Mouse (Mus musculus): Measurements from ENCODE around the gene Panx2. TPM values are rescaled to one million over a fixed set of nuclear protein-coding genes. Genes with fewer than 3 reads are reported as not detected.

Panx2 gene
- polyA plus RNA-seq, 1 experiment from 2014 or later, result 8.5 TPM

DNA sequence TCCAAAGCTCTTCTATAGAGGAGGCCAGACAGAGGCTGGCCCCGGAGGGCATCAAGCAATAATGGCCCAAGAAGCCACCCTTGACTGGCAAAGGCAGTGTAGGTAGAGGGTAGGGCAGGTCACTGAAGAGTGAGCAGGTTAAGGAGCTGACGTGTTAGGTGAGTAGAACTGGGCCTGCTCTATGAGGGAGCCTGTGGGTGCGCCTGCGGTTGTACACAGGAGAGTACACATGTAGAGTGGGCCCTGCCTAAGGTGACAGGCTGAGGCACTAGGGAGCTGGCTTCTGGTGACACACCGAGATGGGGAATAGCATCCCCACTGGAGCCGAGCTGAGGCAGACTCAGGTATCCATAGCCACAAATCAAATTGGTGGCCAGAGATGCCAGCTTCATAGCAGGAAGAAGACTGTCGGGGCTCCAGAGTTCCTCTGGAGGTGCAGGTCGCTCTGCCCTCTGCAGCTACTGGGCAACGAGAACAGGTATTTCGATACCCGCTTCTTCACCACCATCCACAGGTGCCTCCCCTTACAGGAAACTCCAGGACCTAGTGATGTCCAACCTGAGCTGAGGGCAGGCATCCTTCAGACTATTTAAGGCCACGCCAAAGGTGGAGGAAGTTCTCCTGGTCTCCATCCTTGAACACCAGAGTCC, 1.4 kb downstream of the Panx2 start:
- Histone ChIP-seq H3K27me3 (ENCODE audit: control insufficient read depth, insufficient read depth, low read length) (peaks cover 2% of the 10 kb centered on the region), H3K4me2 (replicated peaks) (peak overlapping the region; percentile 82), H3K9me3 (ENCODE audit: control insufficient read depth, low read length) (no peaks in the 10 kb centered on the region), H3K9ac (peak overlapping the region; percentile 83), H3K27ac (no peak overlapping the region), H3K4me3 (replicated peaks; ENCODE audit: low read length) (peak overlapping the region; percentile 79), H3K4me1 (replicated peaks; ENCODE audit: control insufficient read depth, insufficient read depth, low read length) (peaks cover 20% of the 10 kb centered on the region), H3K36me3 (replicated peaks; ENCODE audit: control insufficient read depth, insufficient read depth) (no peaks in the 10 kb centered on the region)
- WGBS, result 91% methylated on average over 12 of the region's 12 CpGs
- no peak for ATAC-seq (ENCODE audit: low FRiP score)
- DNase-seq (ENCODE audit: low spot score), result no peak

DNA sequence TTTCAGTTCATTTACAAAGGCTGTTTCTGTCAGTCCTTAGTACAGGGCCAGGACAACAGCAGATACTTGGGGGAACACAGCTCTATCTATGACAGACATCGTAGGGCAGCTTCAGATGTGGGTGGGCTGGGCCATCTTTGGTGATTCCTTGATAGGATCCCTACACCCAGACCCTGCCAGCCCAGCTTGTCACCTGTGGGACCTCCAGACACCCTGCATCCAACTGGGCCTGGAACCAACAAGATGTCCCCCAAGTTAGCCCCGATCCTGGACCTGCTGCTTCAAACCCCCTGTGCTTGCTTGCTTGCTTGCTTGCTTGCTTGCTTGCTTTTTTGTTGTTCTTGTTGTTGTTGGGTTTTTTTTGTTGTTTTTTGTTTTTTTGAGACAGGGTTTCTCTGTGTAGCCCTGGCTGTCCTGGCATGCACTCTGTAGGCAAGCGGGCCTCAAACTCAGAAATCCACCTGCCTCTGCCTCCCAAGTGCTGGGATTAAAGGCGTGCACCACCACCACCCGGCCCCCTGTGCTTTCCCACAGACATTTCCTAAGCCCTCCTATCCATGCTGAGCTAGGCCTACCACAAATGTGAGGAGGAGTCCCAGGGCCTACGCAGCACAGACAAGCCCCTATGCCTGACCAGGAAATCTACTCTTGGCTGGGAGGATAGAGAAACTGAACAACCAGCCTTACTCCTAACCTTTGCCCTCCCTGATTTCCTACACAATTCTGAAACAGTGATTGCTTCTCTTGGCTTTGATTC, 2.4 kb downstream of the Panx2 start:
- DNase-seq (ENCODE audit: low spot score) (no peak), ATAC-seq (ENCODE audit: low FRiP score) (no peak)
- peaks cover 12% of the 10 kb centered on the region for H3K27me3 ChIP-seq (ENCODE audit: control insufficient read depth, insufficient read depth, low read length)
- 90% methylated on average over 6 of the region's 6 CpGs for WGBS
- H3K36me3 ChIP-seq (replicated peaks; ENCODE audit: control insufficient read depth, insufficient read depth), result no peaks in the 10 kb centered on the region
- no peak overlapping the region for H3K4me2 ChIP-seq (replicated peaks)
- H3K9me3 ChIP-seq (ENCODE audit: control insufficient read depth, low read length), result no peaks in the 10 kb centered on the region
- no peak overlapping the region for H3K27ac ChIP-seq
- H3K4me1 ChIP-seq (replicated peaks; ENCODE audit: control insufficient read depth, insufficient read depth, low read length), result peaks cover 20% of the 10 kb centered on the region
- no peak overlapping the region for H3K9ac ChIP-seq
- H3K4me3 ChIP-seq (replicated peaks; ENCODE audit: low read length), result no peak overlapping the region

DNA sequence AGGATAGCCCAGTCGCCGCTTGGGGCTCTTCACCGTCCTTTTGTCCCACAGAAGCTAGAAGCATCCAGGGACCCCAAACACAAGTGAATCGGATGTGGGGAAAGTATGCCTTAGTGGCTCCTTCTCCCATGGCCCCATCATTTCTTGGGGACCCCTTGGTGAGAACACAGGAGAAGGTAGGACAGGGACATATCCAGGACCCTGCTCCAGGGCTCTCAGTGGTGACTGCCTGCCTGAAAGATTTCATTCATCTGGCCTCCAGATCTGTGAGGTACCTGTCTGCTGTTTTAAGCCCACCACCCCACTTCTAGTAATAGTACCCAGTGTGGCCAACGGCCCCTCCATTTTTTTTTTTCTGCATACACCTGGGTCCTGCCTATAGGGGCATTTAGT, 3.0 kb downstream of the Panx2 start:
- H3K9ac ChIP-seq, result no peak overlapping the region
- ATAC-seq (ENCODE audit: low FRiP score) (no peak), DNase-seq (ENCODE audit: low spot score) (no peak)
- H3K27ac ChIP-seq, result no peak overlapping the region
- H3K4me3 ChIP-seq (replicated peaks; ENCODE audit: low read length), result no peak overlapping the region
- peaks cover 20% of the 10 kb centered on the region for H3K4me1 ChIP-seq (replicated peaks; ENCODE audit: control insufficient read depth, insufficient read depth, low read length)
- peaks cover 18% of the 10 kb centered on the region for H3K27me3 ChIP-seq (ENCODE audit: control insufficient read depth, insufficient read depth, low read length)
- 94% methylated on average over 5 of the region's 5 CpGs for WGBS
- no peaks in the 10 kb centered on the region for H3K36me3 ChIP-seq (replicated peaks; ENCODE audit: control insufficient read depth, insufficient read depth)
- no peaks in the 10 kb centered on the region for H3K9me3 ChIP-seq (ENCODE audit: control insufficient read depth, low read length)
- H3K4me2 ChIP-seq (replicated peaks), result no peak overlapping the region

DNA sequence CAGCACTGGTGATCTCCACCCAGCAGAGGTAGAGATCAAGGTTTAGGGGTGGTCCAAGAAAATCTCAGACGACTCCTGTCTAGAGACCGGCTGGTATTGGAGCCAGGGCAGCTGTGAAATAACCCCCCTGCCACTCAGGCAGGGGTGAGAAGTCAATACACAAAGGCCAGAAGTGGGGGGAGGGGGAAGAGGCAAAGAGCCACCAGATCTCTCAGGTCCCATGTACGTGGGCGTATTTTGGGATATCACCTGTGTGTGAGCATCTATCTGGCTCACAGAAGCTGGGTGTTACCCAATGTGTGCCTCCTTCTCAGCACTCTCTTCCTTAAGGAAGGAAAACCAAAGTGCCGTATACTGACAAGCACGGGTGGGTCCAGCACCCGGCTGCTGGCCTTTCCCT, 3.5 kb downstream of the Panx2 start:
- no peak overlapping the region for H3K4me2 ChIP-seq (replicated peaks)
- H3K9me3 ChIP-seq (ENCODE audit: control insufficient read depth, low read length), result no peaks in the 10 kb centered on the region
- H3K36me3 ChIP-seq (replicated peaks; ENCODE audit: control insufficient read depth, insufficient read depth), result peaks cover 3% of the 10 kb centered on the region; the same call in 1 of the 2 replicates
- peaks cover 20% of the 10 kb centered on the region for H3K4me1 ChIP-seq (replicated peaks; ENCODE audit: control insufficient read depth, insufficient read depth, low read length)
- no peak overlapping the region for H3K9ac ChIP-seq
- DNase-seq (ENCODE audit: low spot score) (no peak), ATAC-seq (ENCODE audit: low FRiP score) (no peak)
- H3K27me3 ChIP-seq (ENCODE audit: control insufficient read depth, insufficient read depth, low read length), result peaks cover 22% of the 10 kb centered on the region
- no peak overlapping the region for H3K4me3 ChIP-seq (replicated peaks; ENCODE audit: low read length)
- 84% methylated on average over 7 of the region's 7 CpGs for WGBS
- H3K27ac ChIP-seq, result no peak overlapping the region

DNA sequence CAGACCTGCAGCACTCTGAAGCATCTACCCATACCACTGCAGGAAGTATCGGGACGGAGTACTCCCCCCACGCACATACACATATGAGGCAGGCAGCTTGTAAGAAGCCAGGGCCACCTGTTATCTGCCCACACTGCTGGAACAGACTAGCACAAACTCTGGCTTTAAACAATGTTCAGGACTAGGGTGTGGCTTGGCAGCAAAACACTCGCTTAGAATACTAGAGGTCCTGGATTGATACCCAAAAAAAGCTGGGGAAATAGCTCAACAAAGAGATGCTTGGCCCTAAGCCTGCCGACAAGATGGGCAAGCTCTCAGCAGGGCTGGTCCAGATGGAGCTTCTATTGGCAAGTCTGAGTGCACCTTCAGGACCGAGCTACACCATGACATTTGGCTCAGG, 4.0 kb downstream of the Panx2 start:
- ATAC-seq (ENCODE audit: low FRiP score) (no peak), DNase-seq (ENCODE audit: low spot score) (no peak)
- 81% methylated on average over 6 of the region's 6 CpGs for WGBS

DNA sequence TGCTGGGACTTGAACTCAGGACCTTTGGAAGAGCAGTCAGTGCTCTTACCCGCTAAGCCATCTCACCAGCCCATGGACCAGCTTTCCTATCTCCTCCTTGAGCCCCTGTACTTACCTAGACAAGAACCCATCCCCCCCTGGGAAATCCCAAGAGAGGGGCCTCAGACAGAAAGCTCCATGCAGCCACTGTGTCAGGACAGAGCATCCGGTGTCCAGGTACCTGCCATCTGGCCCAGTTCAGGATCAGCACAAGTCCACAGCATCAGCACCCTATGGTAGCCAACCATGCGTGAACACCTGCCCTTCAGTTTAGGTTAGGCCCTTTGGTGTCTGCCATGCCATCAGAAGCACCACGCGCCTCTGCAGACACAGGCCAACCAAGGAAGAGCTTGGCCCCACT, 5.4 kb downstream of the Panx2 start:
- Histone ChIP-seq H3K4me3 (replicated peaks; ENCODE audit: low read length) (no peak overlapping the region), H3K4me1 (replicated peaks; ENCODE audit: control insufficient read depth, insufficient read depth, low read length) (peaks cover 14% of the 10 kb centered on the region), H3K27me3 (ENCODE audit: control insufficient read depth, insufficient read depth, low read length) (peaks cover 32% of the 10 kb centered on the region), H3K4me2 (replicated peaks) (no peak overlapping the region), H3K36me3 (replicated peaks; ENCODE audit: control insufficient read depth, insufficient read depth) (peaks cover 20% of the 10 kb centered on the region), H3K27ac (no peak overlapping the region), H3K9ac (no peak overlapping the region), H3K9me3 (ENCODE audit: control insufficient read depth, low read length) (no peaks in the 10 kb centered on the region)
- no peak for DNase-seq (ENCODE audit: low spot score)
- 91% methylated on average over 5 of the region's 5 CpGs for WGBS
- no peak for ATAC-seq (ENCODE audit: low FRiP score)

More for the DNA sequence above, 4.0 kb downstream of the Panx2 start:
- Histone ChIP-seq H3K4me2 (replicated peaks) (no peak overlapping the region), H3K9ac (no peak overlapping the region), H3K36me3 (replicated peaks; ENCODE audit: control insufficient read depth, insufficient read depth) (peaks cover 9% of the 10 kb centered on the region; the same call in 1 of the 2 replicates), H3K4me1 (replicated peaks; ENCODE audit: control insufficient read depth, insufficient read depth, low read length) (peaks cover 20% of the 10 kb centered on the region), H3K9me3 (ENCODE audit: control insufficient read depth, low read length) (no peaks in the 10 kb centered on the region), H3K4me3 (replicated peaks; ENCODE audit: low read length) (no peak overlapping the region), H3K27me3 (ENCODE audit: control insufficient read depth, insufficient read depth, low read length) (peaks cover 27% of the 10 kb centered on the region), H3K27ac (no peak overlapping the region)

DNA sequence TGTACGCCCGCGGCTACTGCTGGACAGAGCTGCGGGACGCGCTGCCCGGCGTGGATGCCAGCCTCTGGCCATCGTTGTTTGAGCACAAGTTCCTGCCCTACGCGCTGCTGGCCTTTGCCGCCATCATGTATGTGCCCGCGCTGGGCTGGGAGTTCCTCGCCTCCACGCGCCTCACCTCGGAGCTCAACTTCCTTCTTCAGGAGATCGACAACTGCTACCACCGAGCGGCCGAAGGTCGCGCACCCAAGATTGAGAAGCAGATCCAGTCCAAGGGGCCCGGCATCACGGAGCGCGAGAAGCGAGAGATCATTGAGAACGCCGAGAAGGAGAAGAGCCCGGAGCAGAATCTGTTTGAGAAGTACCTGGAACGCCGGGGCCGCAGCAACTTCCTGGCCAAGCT, 8.1 kb downstream of the Panx2 start:
- Histone ChIP-seq H3K27me3 (ENCODE audit: control insufficient read depth, insufficient read depth, low read length) (peaks cover 32% of the 10 kb centered on the region), H3K9ac (no peak overlapping the region), H3K9me3 (ENCODE audit: control insufficient read depth, low read length) (no peaks in the 10 kb centered on the region), H3K4me3 (replicated peaks; ENCODE audit: low read length) (no peak overlapping the region; the same call in 1 of the 2 replicates), H3K36me3 (replicated peaks; ENCODE audit: control insufficient read depth, insufficient read depth) (peaks cover 24% of the 10 kb centered on the region), H3K4me2 (replicated peaks) (no peak overlapping the region), H3K27ac (no peak overlapping the region), H3K4me1 (replicated peaks; ENCODE audit: control insufficient read depth, insufficient read depth, low read length) (no peaks in the 10 kb centered on the region)
- ATAC-seq (ENCODE audit: low FRiP score), result no peak
- 42% methylated on average over 35 of the region's 35 CpGs for WGBS
- no peak for DNase-seq (ENCODE audit: low spot score)

DNA sequence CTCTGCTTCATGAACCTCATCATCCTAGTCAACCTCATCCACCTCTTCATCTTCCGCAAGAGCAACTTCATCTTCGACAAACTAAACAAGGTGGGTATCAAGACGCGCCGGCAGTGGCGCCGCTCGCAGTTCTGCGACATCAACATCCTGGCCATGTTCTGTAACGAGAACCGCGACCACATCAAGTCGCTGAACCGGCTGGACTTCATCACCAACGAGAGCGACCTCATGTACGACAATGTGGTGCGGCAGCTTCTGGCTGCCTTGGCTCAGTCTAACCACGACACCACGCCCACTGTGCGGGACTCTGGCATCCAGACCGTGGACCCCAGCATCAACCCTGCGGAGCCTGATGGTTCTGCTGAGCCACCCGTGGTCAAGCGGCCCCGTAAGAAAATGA, 8.7 kb downstream of the Panx2 start:
- Histone ChIP-seq H3K4me2 (replicated peaks) (no peak overlapping the region), H3K4me3 (replicated peaks; ENCODE audit: low read length) (no peak overlapping the region), H3K36me3 (replicated peaks; ENCODE audit: control insufficient read depth, insufficient read depth) (peaks cover 24% of the 10 kb centered on the region), H3K27me3 (ENCODE audit: control insufficient read depth, insufficient read depth, low read length) (peaks cover 32% of the 10 kb centered on the region), H3K4me1 (replicated peaks; ENCODE audit: control insufficient read depth, insufficient read depth, low read length) (no peaks in the 10 kb centered on the region), H3K27ac (no peak overlapping the region), H3K9me3 (ENCODE audit: control insufficient read depth, low read length) (no peaks in the 10 kb centered on the region), H3K9ac (no peak overlapping the region)
- no peak for DNase-seq (ENCODE audit: low spot score)
- ATAC-seq (ENCODE audit: low FRiP score), result no peak
- 35% methylated on average over 26 of the region's 26 CpGs for WGBS

DNA sequence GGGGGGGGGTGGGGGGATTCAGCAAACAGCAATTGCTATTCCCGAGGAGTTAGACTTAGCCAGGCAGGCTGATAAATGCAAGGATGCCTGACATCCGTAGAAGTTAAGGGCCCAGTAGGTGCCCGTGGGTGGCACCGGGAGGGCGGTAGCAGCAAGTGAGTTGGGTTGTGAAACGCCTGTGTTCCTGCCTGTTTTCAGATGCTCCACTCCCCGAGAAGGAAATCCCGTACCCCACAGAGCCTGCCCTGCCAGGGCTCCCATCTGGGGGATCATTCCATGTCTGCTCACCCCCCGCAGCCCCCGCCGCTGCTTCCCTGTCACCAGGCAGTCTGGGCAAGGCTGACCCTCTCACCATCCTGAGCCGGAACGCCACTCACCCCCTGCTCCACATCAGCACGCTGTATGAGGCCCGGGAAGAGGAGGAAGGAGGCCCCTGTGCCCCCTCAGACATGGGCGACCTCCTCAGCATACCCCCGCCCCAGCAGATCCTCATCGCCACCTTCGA, 9.9 kb downstream of the Panx2 start:
- Histone ChIP-seq H3K9ac (no peak overlapping the region), H3K27ac (no peak overlapping the region), H3K9me3 (ENCODE audit: control insufficient read depth, low read length) (no peaks in the 10 kb centered on the region), H3K4me3 (replicated peaks; ENCODE audit: low read length) (no peak overlapping the region), H3K27me3 (ENCODE audit: control insufficient read depth, insufficient read depth, low read length) (peaks cover 32% of the 10 kb centered on the region), H3K4me1 (replicated peaks; ENCODE audit: control insufficient read depth, insufficient read depth, low read length) (peaks cover 3% of the 10 kb centered on the region), H3K36me3 (replicated peaks; ENCODE audit: control insufficient read depth, insufficient read depth) (peaks cover 24% of the 10 kb centered on the region), H3K4me2 (replicated peaks) (no peak overlapping the region)
- ATAC-seq (ENCODE audit: low FRiP score) (no peak), DNase-seq (ENCODE audit: low spot score) (no peak)
- WGBS, result 76% methylated on average over 18 of the region's 19 CpGs

All from hindbrain, embryonic 14.5 days (tissue).